Mouse (Mus musculus): ENCODE measurements around the gene Aldh6a1. TPM values are rescaled to one million over a fixed set of nuclear protein-coding genes. Genes with fewer than 3 reads are reported as not detected.

Aldh6a1 gene
- polyA plus RNA-seq, 1 experiment from 2014 or later: 32.9 TPM

DNA sequence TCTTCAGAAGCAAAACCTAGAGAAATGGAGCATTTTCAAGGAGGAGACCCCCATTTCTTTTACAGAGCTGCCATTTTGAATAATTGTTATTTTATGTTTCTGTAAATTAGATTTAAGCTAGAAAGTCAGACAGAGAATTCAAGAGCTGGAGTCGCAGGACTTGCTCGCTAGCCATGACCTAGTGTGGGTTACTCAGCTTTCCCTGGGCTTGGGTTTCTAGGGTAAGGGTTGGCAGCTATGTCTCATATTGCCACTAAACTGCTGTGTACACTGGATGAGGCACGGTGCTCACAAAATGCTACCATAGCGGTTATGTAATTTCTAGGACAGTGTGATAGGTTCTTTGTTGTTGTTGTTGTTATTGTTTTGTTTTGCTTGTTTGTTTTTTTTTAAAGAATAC is 58.1 kb downstream of the Aldh6a1 start:
- WGBS: 99% methylated on average over 4 of the region's 4 CpGs
- no peaks in the 10 kb centered on the region for H3K27me3 ChIP-seq
- no peak for ATAC-seq (ENCODE audit: low FRiP score)
- H3K9me3 ChIP-seq: no peaks in the 10 kb centered on the region
- H3K4me2 ChIP-seq: no peak overlapping the region
- no peak overlapping the region for H3K4me3 ChIP-seq
- H3K27ac ChIP-seq: no peak overlapping the region
- H3K4me1 ChIP-seq (replicated peaks): no peaks in the 10 kb centered on the region
- H3K36me3 ChIP-seq: peaks cover 12% of the 10 kb centered on the region; the same call in 1 of the 2 replicates
- no peak overlapping the region for H3K9ac ChIP-seq

DNA sequence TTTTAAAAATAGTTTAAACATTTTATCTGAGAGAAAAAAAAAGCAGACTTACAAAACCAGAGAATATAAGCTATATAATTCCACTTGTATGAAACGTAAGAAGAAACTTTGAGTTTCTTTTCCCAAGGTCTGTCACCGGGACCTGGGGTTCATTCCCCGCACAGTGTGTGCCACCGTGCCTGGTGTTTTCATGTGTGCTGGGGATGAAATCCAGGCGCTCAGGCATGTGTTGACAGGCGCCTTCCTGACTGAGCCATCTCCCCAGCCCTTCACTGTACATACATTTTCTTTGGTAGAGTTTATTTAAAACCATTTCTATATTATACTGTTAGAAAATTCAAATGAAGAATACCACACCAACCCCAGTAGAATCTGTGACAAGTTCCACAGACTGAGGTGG is 60.5 kb downstream of the Aldh6a1 start:
- Histone ChIP-seq H3K36me3 (peaks cover 31% of the 10 kb centered on the region), H3K9me3 (no peaks in the 10 kb centered on the region), H3K9ac (no peak overlapping the region), H3K27me3 (no peaks in the 10 kb centered on the region), H3K4me3 (no peak overlapping the region), H3K4me1 (replicated peaks) (no peaks in the 10 kb centered on the region), H3K27ac (no peak overlapping the region), H3K4me2 (no peak overlapping the region)
- ATAC-seq (ENCODE audit: low FRiP score): no peak
- 79% methylated on average over 6 of the region's 6 CpGs for WGBS

- whole genome bisulfite sequencing: 81% methylated on average over 14 of the region's 14 CpGs
- ATAC-seq (ENCODE audit: low FRiP score): no peak
- no peak overlapping the region for H3K4me3 ChIP-seq
Measured at GRCm38 (mm10) chr12:84388774-84389400, 61.9 kb downstream of the Aldh6a1 start.

GRCm38 (mm10) chr12:84388097-84388496 is 62.7 kb downstream of the Aldh6a1 start:
- Histone ChIP-seq H3K27me3 (no peaks in the 10 kb centered on the region), H3K4me3 (no peak overlapping the region), H3K9me3 (no peaks in the 10 kb centered on the region), H3K4me2 (no peak overlapping the region), H3K36me3 (peaks cover 49% of the 10 kb centered on the region), H3K9ac (no peak overlapping the region), H3K27ac (no peak overlapping the region), H3K4me1 (replicated peaks) (no peaks in the 10 kb centered on the region)
- no peak for ATAC-seq (ENCODE audit: low FRiP score)
- 87% methylated on average over 8 of the region's 8 CpGs for whole genome bisulfite sequencing

More at GRCm38 (mm10) chr12:84388774-84389400, 61.9 kb downstream of the Aldh6a1 start:
- Histone ChIP-seq H3K9ac (no peak overlapping the region), H3K4me2 (no peak overlapping the region), H3K27me3 (no peaks in the 10 kb centered on the region), H3K4me1 (replicated peaks) (no peaks in the 10 kb centered on the region), H3K9me3 (no peaks in the 10 kb centered on the region), H3K27ac (no peak overlapping the region), H3K36me3 (peaks cover 45% of the 10 kb centered on the region)

- no peak overlapping the region for H3K27ac ChIP-seq
- no peak overlapping the region for H3K9ac ChIP-seq
- no peaks in the 10 kb centered on the region for H3K27me3 ChIP-seq
- no peak for ATAC-seq (ENCODE audit: low FRiP score)
- H3K4me2 ChIP-seq: no peak overlapping the region
- peaks cover 50% of the 10 kb centered on the region for H3K36me3 ChIP-seq
- H3K4me1 ChIP-seq (replicated peaks): no peaks in the 10 kb centered on the region
- no peaks in the 10 kb centered on the region for H3K9me3 ChIP-seq
- H3K4me3 ChIP-seq: no peak overlapping the region
- 93% methylated on average over 4 of the region's 4 CpGs for WGBS
Measured at GRCm38 (mm10) chr12:84385408-84385807, 65.4 kb downstream of the Aldh6a1 start.

GRCm38 (mm10) chr12:84384644-84385081 is 66.1 kb downstream of the Aldh6a1 start:
- 83% methylated on average over 5 of the region's 5 CpGs for WGBS
- no peak for ATAC-seq (ENCODE audit: low FRiP score)

GRCm38 (mm10) chr12:84382369-84382768 is 68.4 kb downstream of the Aldh6a1 start:
- H3K4me1 ChIP-seq (replicated peaks): no peaks in the 10 kb centered on the region
- H3K36me3 ChIP-seq: peaks cover 53% of the 10 kb centered on the region
- no peak for ATAC-seq (ENCODE audit: low FRiP score)
- no peaks in the 10 kb centered on the region for H3K9me3 ChIP-seq
- H3K9ac ChIP-seq: no peak overlapping the region
- H3K4me2 ChIP-seq: no peak overlapping the region
- WGBS: 92% methylated on average over 4 of the region's 4 CpGs
- H3K4me3 ChIP-seq: no peak overlapping the region
- no peak overlapping the region for H3K27ac ChIP-seq
- H3K27me3 ChIP-seq: no peaks in the 10 kb centered on the region

More at GRCm38 (mm10) chr12:84384644-84385081, 66.1 kb downstream of the Aldh6a1 start:
- Histone ChIP-seq H3K9me3 (no peaks in the 10 kb centered on the region), H3K27me3 (no peaks in the 10 kb centered on the region), H3K4me3 (no peak overlapping the region), H3K4me2 (no peak overlapping the region), H3K4me1 (replicated peaks) (no peaks in the 10 kb centered on the region), H3K27ac (no peak overlapping the region), H3K36me3 (peaks cover 50% of the 10 kb centered on the region), H3K9ac (no peak overlapping the region)

Other genes with a start within 250 kb of the Aldh6a1 start
- gene Elmsan1, start 232.1 kb downstream of the Aldh6a1 start, polyA plus RNA-seq (2015; fragmentation: Nextera tagmentation; extraction: Ambion mirVana): 4.5 and 5.1 TPM in 2 replicates
- 14.2 and 15.1 TPM in 2 replicates for gene Ptgr2, start 165.8 kb downstream of the Aldh6a1 start, polyA plus RNA-seq (2015; fragmentation: Nextera tagmentation; extraction: Ambion mirVana)
- 84.3 and 88.3 TPM in 2 replicates for gene Zfp410, start 134.2 kb downstream of the Aldh6a1 start, polyA plus RNA-seq (2015; fragmentation: Nextera tagmentation; extraction: Ambion mirVana)
- gene Coq6, start 89.3 kb downstream of the Aldh6a1 start, polyA plus RNA-seq (2015; fragmentation: Nextera tagmentation; extraction: Ambion mirVana): 41.0 and 42.3 TPM in 2 replicates
- 17.9 and 19.1 TPM in 2 replicates for gene Fam161b, start 89.2 kb downstream of the Aldh6a1 start, polyA plus RNA-seq (2015; fragmentation: Nextera tagmentation; extraction: Ambion mirVana)
- 11.4 and 13.0 TPM in 2 replicates for gene Entpd5, start 42.0 kb downstream of the Aldh6a1 start, polyA plus RNA-seq (2015; fragmentation: Nextera tagmentation; extraction: Ambion mirVana)
- gene Bbof1, start 41.9 kb downstream of the Aldh6a1 start, polyA plus RNA-seq (2015; fragmentation: Nextera tagmentation; extraction: Ambion mirVana): 4.0 TPM in 2 replicates
- 25.7 and 28.5 TPM in 2 replicates for gene Rnf113a2, start 33.8 kb downstream of the Aldh6a1 start, polyA plus RNA-seq (2015; fragmentation: Nextera tagmentation; extraction: Ambion mirVana)
- 34.8 and 36.1 TPM in 2 replicates for gene Lin52, start 418 bp upstream of the Aldh6a1 start, polyA plus RNA-seq (2015; fragmentation: Nextera tagmentation; extraction: Ambion mirVana)
- 5.4 and 10.1 TPM in 2 replicates for gene Vsx2, start 118.8 kb upstream of the Aldh6a1 start, polyA plus RNA-seq (2015; fragmentation: Nextera tagmentation; extraction: Ambion mirVana)
- 12.4 and 13.8 TPM in 2 replicates for gene Abcd4, start 166.4 kb upstream of the Aldh6a1 start, polyA plus RNA-seq (2015; fragmentation: Nextera tagmentation; extraction: Ambion mirVana)
- gene Vrtn, start 190.0 kb upstream of the Aldh6a1 start, polyA plus RNA-seq (2015; fragmentation: Nextera tagmentation; extraction: Ambion mirVana): not detected in 2 replicates
- gene Syndig1l, start 247.8 kb upstream of the Aldh6a1 start, polyA plus RNA-seq (2015; fragmentation: Nextera tagmentation; extraction: Ambion mirVana): 4.8 and 5.3 TPM in 2 replicates

All from hindbrain, embryonic 13.5 days (tissue).